Mouse (Mus musculus): ENCODE measurements at regions not wholly inside any gene's neighbourhood (a gene's known extent, or its start where the extent isn't known, plus 50 kb on each side); places are given as distances from the start of the nearest gene placed in this dataset.

- intact Hi-C loops (cut with DNase I): no loop called here
- DNase-seq: no peak
Measured at GRCm38 (mm10) chr14:101382838-101383237, 182.7 kb upstream of the Prr30 start.

GRCm38 (mm10) chr14:101381943-101382342 is 181.8 kb upstream of the Prr30 start:
- intact Hi-C loops (cut with DNase I): no loop called here
- no peak for DNase-seq

DNA sequence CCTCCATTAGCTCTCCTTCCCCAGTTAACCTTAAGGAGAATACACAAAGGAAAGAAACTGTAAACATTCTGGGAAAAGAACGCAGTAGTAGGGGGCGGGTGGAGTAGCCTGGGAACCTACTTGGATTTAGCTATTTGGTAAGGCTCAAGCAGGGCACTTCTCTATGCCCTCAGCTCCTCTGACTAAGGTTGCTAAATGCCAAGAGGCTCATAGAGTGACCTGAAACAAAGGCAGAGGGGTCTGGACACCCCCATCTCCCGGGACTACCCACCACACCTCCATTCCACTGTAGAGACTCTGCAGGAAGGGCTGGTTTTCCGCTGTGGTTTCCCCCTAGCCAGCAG is 179.5 kb upstream of the Prr30 start:
- intact Hi-C loops (cut with DNase I): loop anchor here (5.0 kb wide), 2 partner anchors 1092 to 1447 kb away; no protein-coding TSS in a partner anchor
- no peak for DNase-seq

GRCm38 (mm10) chr14:101378965-101379662 is 179.0 kb upstream of the Prr30 start:
- intact Hi-C loops (cut with DNase I): loop anchor here (5.0 kb wide), 2 partner anchors 1092 to 1447 kb away; no protein-coding TSS in a partner anchor

GRCm38 (mm10) chr14:101378545-101378944 is 178.4 kb upstream of the Prr30 start:
- no peak for DNase-seq
- intact Hi-C loops (cut with DNase I): loop anchor here (5.0 kb wide), 2 partner anchors 1091 to 1446 kb away; no protein-coding TSS in a partner anchor

More at GRCm38 (mm10) chr14:101378965-101379662, 179.0 kb upstream of the Prr30 start:
- peak; percentile 86 for DNase-seq

DNA sequence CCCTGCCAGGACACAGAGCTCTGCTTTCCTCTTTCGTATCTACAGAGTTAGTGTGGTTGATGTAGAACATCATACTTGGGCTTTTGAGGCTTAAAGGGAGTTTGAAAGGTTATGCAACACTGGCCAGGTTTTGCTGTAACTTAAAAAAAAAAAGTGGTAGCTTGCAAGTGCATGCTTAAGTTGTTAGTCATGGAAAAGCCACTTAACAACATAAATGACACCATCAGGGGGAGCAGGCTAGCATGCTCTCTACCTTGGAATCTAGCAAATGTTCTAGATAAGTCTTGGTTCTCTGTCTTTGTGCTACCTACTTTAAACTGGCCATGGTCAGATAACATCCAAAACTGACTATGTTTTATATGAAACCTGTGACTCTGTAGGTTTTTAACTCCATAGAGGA is 176.6 kb upstream of the Prr30 start:
- DNase-seq: no peak
- intact Hi-C loops (cut with DNase I): loop anchor here (5.0 kb wide), 2 partner anchors 1089 to 1444 kb away; no protein-coding TSS in a partner anchor

- intact Hi-C loops (cut with DNase I): loop anchor here (5.0 kb wide), 2 partner anchors 1089 to 1444 kb away; no protein-coding TSS in a partner anchor
- peak; percentile 40 for DNase-seq
Measured at GRCm38 (mm10) chr14:101375833-101376232, 175.7 kb upstream of the Prr30 start.

DNA sequence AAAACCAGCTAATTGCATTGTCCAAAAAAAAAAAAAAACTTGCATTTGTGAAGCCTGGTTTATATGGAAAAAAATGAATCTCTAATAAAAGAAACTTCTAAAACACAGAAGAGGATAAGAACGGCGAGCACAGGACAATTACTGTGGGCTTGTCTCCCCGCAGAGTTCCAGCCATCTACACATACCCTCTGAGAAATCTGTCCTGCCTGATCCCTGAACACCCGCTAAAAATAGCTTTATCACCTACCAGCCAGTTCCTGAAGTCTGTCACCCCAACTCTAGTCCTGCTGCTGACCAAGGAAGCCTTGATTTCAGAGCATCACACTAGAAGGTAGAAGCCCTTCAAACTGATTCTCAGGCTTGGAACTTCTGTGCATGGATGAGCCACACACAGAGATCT is 173.7 kb upstream of the Prr30 start:
- intact Hi-C loops (cut with DNase I): no loop called here
- DNase-seq: no peak

DNA sequence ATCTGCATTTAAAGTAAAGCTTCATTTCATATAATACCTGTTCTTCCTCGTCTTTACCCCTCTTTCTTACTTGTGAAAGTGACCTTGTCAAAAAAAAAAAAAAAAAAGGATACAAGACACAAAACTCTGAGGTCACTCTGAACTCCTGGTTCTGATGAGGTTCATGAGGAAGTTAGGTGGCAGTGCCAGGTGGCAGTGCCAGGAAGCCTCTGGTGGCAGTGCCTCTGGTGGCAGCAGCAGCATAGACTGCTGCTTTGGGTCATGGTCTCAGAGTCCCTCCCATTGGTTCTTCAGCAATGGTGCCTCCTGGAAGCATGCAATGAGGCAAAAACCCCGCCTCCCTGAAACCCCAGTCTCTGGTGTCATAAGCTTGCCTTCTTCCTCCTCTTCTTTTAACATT is 159.7 kb upstream of the Prr30 start:
- intact Hi-C loops (cut with DNase I): no loop called here
- no peak for DNase-seq

DNA sequence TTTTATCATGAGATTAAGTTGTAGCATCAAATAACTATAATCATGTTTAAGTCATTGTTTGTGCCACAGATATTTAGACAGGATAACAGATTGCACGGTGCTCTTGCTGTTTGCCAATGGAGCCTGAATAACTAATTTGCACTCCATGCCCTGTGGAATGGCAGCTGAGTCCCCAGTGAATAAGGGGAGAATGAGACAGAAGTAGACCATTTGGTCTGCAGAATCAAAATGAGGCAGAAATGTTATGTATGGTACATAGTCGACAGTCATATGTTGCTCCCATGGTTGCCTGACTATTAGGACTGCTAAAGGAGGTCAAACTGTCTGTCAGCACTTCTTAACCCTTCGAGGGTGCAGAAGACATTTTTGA is 152.9 kb upstream of the Prr30 start:
- intact Hi-C loops (cut with DNase I): no loop called here
- peak; percentile 9 for DNase-seq

GRCm38 (mm10) chr14:101352046-101353008 is 152.2 kb upstream of the Prr30 start:
- intact Hi-C loops (cut with DNase I): no loop called here
- peak; percentile 76 for DNase-seq

GRCm38 (mm10) chr14:101340331-101340730 is 140.2 kb upstream of the Prr30 start:
- intact Hi-C loops (cut with DNase I): no loop called here
- no peak for DNase-seq

DNA sequence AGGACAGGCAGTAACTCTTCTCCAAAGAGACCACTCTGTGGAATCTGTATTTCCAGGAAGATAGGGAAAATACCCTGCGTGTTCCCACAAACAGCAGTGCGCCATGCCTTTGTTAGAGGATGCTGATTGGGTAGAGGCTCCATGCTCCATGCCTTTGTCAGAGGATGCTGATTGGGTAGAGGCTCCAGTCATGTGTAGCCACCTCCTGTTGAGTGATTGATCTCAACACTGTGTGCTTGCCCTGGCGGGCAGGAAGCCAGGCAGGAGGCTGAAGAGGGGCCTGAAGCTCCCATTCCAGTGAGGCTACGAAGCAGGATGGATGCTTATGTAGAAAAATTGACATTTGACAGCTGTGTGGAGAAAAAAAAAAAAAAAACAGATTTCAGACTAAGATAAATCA is 131.9 kb upstream of the Prr30 start:
- intact Hi-C loops (cut with DNase I): no loop called here
- DNase-seq: no peak

DNA sequence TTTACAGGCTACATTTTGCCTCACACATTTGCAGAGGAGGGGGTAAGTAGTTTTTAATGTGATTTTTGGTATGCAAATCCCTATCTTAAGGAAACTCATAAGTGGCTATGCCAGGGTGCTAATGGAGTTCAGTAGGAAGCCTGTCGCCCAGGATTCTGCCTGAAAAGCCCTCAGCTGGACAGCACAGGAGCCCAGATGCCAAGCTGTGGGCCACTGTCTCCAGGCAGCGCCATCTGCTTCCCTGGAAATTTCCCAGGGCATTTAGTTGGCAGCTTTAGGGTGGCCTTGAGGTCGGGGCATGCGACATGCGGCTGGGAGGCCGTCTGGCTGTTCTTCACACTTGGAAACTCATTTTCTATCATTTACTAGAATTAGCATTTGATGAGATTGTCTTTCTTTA is 127.3 kb upstream of the Prr30 start:
- intact Hi-C loops (cut with DNase I): no loop called here
- peak; percentile 88 for DNase-seq

DNA sequence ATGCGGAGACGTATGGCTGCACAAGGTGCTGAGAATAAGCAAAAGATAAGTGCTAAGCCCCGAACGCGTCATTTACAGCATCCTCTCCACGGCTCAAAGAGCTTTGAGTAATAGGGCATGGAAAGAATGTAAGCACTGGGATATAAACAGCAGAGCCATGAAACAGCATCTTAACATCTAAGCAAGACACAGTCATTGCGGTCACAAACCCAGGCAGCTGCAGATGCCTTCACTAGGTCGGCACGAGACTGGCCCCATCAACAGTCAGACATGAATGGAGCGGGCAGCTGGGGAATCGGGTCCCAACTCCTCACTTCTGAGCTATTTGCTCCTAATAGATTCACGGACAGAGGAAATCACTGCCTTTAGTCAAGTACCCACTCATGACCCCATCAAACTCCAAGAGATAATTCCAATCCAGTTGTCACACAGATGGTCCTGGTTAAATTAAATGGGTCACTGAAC is 126.4 kb upstream of the Prr30 start:
- intact Hi-C loops (cut with DNase I): no loop called here
- DNase-seq: no peak

DNA sequence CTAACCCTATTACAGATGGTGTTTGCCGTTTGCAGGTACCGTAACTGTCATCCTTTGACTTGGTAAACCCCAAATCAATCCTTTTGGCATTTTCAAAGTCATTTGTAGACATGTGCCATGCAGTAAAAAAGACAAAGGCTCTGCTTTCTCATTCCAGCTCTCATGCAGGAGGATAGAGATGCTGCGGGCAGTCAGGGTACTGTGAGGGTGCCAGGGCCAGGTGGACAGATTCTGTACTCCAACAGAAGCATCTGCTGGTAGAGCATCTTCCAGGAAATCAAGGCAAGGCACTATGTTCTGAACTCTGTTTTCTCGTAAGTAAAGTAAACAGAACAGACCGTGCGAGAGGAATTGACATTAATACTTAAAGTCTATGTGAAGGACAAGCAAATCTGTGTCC is 123.2 kb upstream of the Prr30 start:
- intact Hi-C loops (cut with DNase I): no loop called here
- no peak for DNase-seq

DNA sequence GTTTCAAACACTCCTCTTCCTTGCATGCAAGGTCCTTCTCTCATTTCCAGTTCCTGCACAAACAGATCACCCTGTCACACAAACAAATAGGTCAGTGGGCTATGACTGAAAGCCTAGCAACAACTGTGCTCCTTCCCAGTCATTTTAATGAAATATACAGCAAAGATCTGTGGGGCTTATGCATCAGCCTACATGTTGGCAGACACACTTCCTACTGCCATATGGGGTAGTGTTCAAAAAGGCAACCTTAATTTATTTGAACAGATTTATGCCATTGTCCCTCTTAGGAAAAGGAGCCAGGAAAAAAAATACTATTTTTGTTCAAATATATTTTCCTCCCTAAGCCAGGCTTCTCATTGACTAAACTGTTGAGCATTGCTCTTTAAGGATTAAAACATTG is 107.8 kb upstream of the Prr30 start:
- no peak for DNase-seq
- intact Hi-C loops (cut with DNase I): no loop called here

DNA sequence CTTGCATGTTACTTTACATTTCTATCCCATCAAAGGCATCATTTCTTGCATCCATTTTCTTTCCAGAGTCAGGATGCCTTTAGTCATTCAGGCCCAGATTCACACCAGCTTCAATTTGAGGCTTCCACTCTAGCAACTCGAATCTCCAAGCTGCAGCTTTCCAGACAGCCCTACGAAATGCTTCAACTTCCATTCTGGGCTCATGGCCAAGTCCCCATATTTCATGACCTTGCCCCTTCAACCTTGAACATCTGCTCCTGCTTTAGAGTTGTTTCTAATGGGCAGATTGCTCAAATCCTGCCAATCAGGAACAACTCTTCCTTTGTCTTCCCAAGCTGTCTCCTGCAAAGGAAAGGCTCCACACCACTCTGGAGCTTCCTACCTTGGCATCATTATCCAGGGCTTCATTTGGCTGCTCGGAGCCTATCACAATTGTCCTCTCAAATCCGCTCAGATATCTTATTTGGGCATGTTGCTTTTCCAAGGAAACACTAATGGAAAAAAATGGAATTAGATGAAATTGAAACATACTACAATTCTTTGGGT is 104.4 kb upstream of the Prr30 start:
- intact Hi-C loops (cut with DNase I): no loop called here
- peak; percentile 15 for DNase-seq

- intact Hi-C loops (cut with DNase I): no loop called here
- DNase-seq: no peak
Measured at GRCm38 (mm10) chr14:101297841-101298240, 97.7 kb upstream of the Prr30 start.

GRCm38 (mm10) chr14:101294693-101295092 is 94.6 kb upstream of the Prr30 start:
- DNase-seq: peak; percentile 46
- intact Hi-C loops (cut with DNase I): no loop called here

GRCm38 (mm10) chr14:101287755-101288154 is 87.6 kb upstream of the Prr30 start:
- DNase-seq: no peak
- intact Hi-C loops (cut with DNase I): no loop called here

Measured in left cerebral cortex, postnatal 4 days (tissue).